ENCODE assay signal across 7 mouse cellular contexts in genomic region chr5:33936120-33936707, GRCm38 (mm10). TPM values are rescaled to one million over a fixed set of nuclear protein-coding genes. Genes with fewer than 3 reads are reported as not detected.
DNase-seq lines count a peak whose midpoint lies in the region; ATAC-seq lines count a peak whose summit lies in the region.

Gene Nelfa, minus strand, starts transcription at chr5:33936413.

- H3K4me1 ChIP-seq in intestine, embryonic 16.5 days (ENCODE audit: control insufficient read depth, insufficient read depth, low read length) = peaks cover 11% of the 10 kb centered on the region
- H3K4me1 ChIP-seq in midbrain, embryonic 11.5 days (ENCODE audit: control insufficient read depth, insufficient read depth, low read length) = peaks cover 20% of the 10 kb centered on the region

- peak within 1 kb of the TSS; percentile 92 for H3K27ac ChIP-seq in intestine, embryonic 16.5 days (ENCODE audit: low read length)
- peak within 1 kb of the TSS; percentile 82 for H3K27ac ChIP-seq in midbrain, embryonic 11.5 days (ENCODE audit: low read depth, low read length)

- DNase-seq in adrenal gland, adult 8-10 months = peak; percentile 98
- peak; percentile 97 for DNase-seq in embryo, embryonic 9.5 days (ENCODE audit: extremely low spot score)
- DNase-seq in gastrocnemius, postnatal 4 days (ENCODE audit: low spot score in 2 of 2) = peak; percentile 98
- peak; percentile 99 for DNase-seq in left cerebral cortex, postnatal 36 days (ENCODE audit: low spot score in 2 of 2)
- DNase-seq in midbrain, embryonic 11.5 days (ENCODE audit: low spot score, missing footprints) = peak; percentile 99
- peak; percentile 98 for DNase-seq in skeletal muscle tissue, adult 2 months (ENCODE audit: low read depth, low spot score)

- peak within 1 kb of the TSS; percentile 94 for H3K9ac ChIP-seq in intestine, embryonic 16.5 days (ENCODE audit: low read depth, low read length)
- peak within 1 kb of the TSS; percentile 84 for H3K9ac ChIP-seq in midbrain, embryonic 11.5 days (ENCODE audit: low read length)

- peak within 1 kb of the TSS; percentile 86 for H3K4me2 ChIP-seq in intestine, embryonic 16.5 days (ENCODE audit: low read depth, low read length)
- H3K4me2 ChIP-seq in midbrain, embryonic 11.5 days = peak within 1 kb of the TSS; percentile 64

- peak within 1 kb of the TSS; percentile 94 for H3K4me3 ChIP-seq in intestine, embryonic 16.5 days (ENCODE audit: low read length)
- H3K4me3 ChIP-seq in midbrain, embryonic 11.5 days (ENCODE audit: low read depth, low read length) = peak within 1 kb of the TSS; percentile 78

- no peaks in the 10 kb centered on the region for H3K27me3 ChIP-seq in intestine, embryonic 16.5 days (replicated peaks; ENCODE audit: control insufficient read depth, insufficient read depth, low read length)
- no peaks in the 10 kb centered on the region for H3K27me3 ChIP-seq in midbrain, embryonic 11.5 days (ENCODE audit: control insufficient read depth, insufficient read depth, low read length)

- H3K36me3 ChIP-seq in intestine, embryonic 16.5 days (ENCODE audit: control insufficient read depth, insufficient read depth, low read length) = no peaks in the 10 kb centered on the region
- H3K36me3 ChIP-seq in midbrain, embryonic 11.5 days (ENCODE audit: control insufficient read depth, insufficient read depth, low read length) = no peaks in the 10 kb centered on the region

- intact Hi-C loops in left cerebral cortex, postnatal 36 days (cut with DNase I) = loop anchor here (2.0 to 10.0 kb wide), 3 partner anchors 61 to 281 kb away; partner anchors contain the start of genes Nsd2, Slbp, Tacc3 and Tmem129

- H3K9me3 ChIP-seq in intestine, embryonic 16.5 days (ENCODE audit: control insufficient read depth, low read length) = no peaks in the 10 kb centered on the region
- peaks cover 9% of the 10 kb centered on the region; the same call in 1 of the 2 replicates for H3K9me3 ChIP-seq in midbrain, embryonic 11.5 days (ENCODE audit: control insufficient read depth, low read length)

- peak; percentile 98 for ATAC-seq in intestine, embryonic 16.5 days
- ATAC-seq in midbrain, embryonic 11.5 days (ENCODE audit: low FRiP score) = peak; percentile 96

- WGBS in intestine, embryonic 16.5 days = under 1% methylated on average over 61 of the region's 61 CpGs
- 1% methylated on average over 61 of the region's 61 CpGs for WGBS in midbrain, embryonic 11.5 days

RNA-seq across cellular contexts. Expression of gene Nelfa, which starts in this region (rescaled TPM):
- total RNA-seq in adrenal gland, adult 8-10 months (2022) = 10 to 100 TPM; 19.5 to 29.0 (median 23.2) TPM
- total RNA-seq in gastrocnemius, postnatal 4 days (2021) = 10 to 100 TPM; 18.6 to 22.0 TPM
- polyA plus RNA-seq in intestine, embryonic 16.5 days (2015; fragmentation: Nextera tagmentation; extraction: Ambion mirVana) = 44.1 and 48.8 TPM in 2 replicates
- 10 to 100 TPM; 17.9 to 20.9 TPM for total RNA-seq in left cerebral cortex, postnatal 36 days (2021)
- polyA plus RNA-seq in midbrain, embryonic 11.5 days (2014; fragmentation: Nextera tagmentation; extraction: Ambion mirVana) = 57.3 and 63.9 TPM in 2 replicates

Comparison
In these comparisons a context has a peak if more than half of its experiments do, and no peak if none do; other contexts are left out.
1. Peak in every context shown above with its lines: DNase-seq, ATAC-seq, H3K4me3 ChIP-seq and H3K27ac ChIP-seq.